Mouse (Mus musculus) frontal cortex, postnatal 25 days (tissue): ENCODE results near the gene Bbs9.

Experiments
- DNase-seq, 2 experiments: peaks; one replicate each; pipeline ENCODE4 v3.0.0; 2022; ENCODE audit warnings: low spot score in 2 of 2

Bbs9 gene

DNA sequence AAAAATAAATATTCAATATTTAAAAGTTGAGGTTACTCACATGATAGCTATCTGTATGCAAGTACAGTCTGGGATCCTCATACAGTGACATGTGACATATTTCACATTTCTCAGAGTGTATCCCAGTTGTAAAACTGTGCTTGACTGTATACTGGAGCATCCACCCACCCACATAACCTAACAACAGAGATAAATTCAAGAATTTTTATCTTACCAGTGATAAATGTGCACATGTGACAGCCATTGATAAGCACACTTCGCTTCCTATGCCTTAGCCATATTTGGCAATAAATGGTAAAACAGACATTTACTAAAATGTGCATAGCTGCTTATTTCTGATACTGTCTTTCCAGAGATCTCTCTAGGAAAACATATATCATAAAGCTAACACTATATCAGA, 330.5 kb downstream of the Bbs9 start:
- DNase-seq: no peak

DNA sequence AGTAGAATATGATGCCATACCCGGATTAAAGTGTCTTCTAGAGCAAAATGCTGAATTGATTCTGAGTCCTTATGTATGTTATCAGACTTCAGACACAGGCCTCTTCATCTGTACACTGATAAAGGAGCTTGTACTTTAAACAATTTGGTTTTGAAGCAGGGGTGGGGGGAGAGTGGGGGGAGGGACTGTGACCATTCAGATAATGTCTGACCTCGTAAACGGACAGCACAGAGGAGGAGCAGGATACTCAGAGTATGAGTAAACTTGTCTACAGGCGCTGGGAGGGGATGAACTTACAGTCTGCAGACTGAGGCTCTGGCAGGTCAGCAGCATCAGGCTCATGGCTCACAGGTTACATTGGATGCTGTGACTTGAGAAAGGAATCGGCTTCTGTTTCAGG, 331.0 kb downstream of the Bbs9 start:
- DNase-seq: no peak

GRCm38 (mm10) chr9:22807693-22808092, 332.2 kb downstream of the Bbs9 start:
- DNase-seq: no peak

GRCm38 (mm10) chr9:22809621-22810126, 334.2 kb downstream of the Bbs9 start:
- no peak for DNase-seq

GRCm38 (mm10) chr9:22810454-22810853, 334.9 kb downstream of the Bbs9 start:
- no peak for DNase-seq

DNA sequence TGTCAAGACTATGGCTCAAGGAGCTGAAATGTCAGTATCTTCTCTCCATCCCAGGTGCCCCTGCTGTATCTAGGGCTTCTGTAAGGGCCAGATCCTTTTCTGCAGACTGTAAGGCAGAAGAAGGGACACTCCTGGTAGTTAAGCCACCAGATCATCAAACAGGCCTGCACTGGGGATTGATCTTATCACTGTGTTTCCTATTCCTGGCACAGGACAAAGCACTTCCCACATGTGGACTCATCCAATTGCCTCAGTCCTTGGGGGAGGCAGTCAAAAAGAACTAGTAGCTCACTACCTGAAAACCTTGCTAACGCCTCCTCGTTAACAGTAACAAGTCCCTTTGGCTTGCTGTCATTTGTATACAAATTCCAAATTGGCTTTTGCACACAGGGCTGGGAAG, 336.4 kb downstream of the Bbs9 start:
- DNase-seq: no peak

- DNase-seq: no peak
These were observed 339.0 kb downstream of the Bbs9 start for GRCm38 (mm10) chr9:22814407-22815092.

- no peak for DNase-seq
These were observed 339.6 kb downstream of the Bbs9 start for GRCm38 (mm10) chr9:22815093-22815458.

DNA sequence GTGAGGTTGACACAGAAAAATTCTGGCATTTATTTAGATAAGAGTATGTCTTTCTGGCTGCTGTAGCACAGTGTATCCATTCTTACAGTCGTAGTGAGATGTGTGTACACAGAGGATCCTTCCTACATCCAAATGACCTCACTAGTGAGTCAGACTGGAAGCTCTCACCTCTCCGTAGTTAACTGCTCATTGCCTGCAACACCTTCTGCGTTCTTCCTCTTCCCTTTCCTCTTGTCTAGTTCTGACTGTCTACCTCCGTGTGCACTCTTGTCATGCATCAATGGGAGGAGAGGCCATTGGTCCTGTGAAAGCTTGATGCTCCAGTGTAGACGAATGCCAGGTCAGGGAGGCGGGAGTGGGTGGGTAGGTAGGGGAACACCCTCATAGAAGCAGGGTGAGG, 344.0 kb downstream of the Bbs9 start:
- DNase-seq: no peak

GRCm38 (mm10) chr9:22820646-22821185, 345.2 kb downstream of the Bbs9 start:
- no peak for DNase-seq

DNA sequence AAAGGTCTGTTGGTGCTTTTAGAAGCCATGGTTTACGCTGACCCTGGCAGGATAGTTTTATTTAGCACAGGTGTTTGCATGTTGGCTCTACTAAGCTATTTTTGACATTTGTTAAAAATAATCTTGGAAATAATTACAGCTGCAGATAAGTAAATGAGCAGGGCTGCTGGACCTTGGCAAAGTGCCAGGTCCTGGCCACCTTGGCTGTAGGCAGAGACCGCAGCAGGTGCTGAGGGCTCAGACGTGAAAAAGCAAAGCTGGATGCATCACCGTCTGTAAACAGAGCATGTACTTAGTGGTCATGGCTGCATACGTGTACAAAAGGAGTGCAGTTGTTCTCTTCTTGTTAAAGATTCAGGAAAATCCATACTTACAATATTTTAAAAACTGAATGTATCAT, 347.3 kb downstream of the Bbs9 start:
- no peak for DNase-seq

DNA sequence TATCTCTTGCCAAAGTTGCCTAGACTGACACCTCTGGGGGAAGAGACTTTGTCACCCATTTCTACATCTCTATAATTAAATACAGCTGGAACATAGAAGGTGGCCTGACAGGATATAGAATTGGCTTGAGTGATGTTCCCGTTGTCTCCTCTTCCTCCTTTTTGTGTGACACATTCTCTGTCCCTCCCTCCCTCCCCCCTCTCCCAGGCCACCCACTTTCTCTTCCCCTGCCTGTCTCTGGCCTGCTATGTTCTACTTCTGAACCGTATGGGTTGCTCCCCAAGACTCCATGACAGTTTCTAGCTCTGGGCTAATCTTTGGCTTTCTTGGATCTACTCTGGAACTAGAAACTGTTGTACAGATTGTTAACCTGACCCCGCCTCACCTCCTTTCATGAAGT, 348.3 kb downstream of the Bbs9 start:
- DNase-seq: no peak

DNA sequence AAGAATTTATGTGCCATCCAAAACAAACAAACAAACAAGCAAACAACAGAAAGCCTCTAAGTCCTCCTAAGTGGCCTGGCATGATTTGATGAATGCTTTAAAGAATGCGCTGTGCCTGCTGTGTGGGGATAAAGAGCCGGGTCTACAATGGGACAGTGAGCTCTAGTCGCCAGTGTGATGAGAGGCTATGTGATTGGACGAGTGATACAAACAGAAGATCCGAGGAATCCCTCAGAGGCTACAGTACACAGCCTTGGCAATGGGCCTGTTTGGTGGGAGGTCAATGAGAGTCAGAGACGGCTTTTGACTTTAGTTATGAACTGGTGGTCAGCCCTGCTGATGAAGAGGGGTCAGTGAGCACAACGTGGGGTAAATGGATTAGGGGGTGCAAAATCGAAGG, 349.4 kb downstream of the Bbs9 start:
- DNase-seq: no peak

GRCm38 (mm10) chr9:22826571-22826990, 351.1 kb downstream of the Bbs9 start:
- no peak for DNase-seq

DNA sequence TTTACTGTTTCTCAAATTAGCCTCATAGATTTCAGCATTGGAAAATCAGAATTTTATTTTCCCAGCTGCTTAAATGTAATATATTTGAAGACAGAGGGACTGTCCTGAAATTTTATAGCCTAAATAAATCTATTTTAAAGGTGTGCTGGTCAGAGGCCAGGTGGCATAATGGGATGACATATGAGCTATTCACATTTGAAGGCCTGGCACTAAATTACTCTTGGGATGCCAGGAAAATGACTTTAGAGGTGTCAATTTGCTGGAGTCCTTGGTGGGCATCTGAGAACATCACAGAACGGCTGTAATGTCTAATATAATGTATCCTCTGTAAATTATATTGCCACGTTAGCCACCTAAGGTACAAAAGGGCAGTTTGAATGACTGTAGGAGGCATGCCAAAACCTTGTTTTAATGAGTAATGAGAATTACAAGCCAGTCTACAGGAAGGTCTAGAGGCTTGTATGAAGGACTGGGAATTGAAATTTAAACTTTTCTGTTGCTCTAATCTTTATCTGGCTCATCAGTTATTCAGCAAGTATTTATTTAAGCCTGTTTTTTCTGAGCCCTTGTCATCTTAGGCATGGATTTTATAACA, 351.8 kb downstream of the Bbs9 start:
- DNase-seq: no peak

DNA sequence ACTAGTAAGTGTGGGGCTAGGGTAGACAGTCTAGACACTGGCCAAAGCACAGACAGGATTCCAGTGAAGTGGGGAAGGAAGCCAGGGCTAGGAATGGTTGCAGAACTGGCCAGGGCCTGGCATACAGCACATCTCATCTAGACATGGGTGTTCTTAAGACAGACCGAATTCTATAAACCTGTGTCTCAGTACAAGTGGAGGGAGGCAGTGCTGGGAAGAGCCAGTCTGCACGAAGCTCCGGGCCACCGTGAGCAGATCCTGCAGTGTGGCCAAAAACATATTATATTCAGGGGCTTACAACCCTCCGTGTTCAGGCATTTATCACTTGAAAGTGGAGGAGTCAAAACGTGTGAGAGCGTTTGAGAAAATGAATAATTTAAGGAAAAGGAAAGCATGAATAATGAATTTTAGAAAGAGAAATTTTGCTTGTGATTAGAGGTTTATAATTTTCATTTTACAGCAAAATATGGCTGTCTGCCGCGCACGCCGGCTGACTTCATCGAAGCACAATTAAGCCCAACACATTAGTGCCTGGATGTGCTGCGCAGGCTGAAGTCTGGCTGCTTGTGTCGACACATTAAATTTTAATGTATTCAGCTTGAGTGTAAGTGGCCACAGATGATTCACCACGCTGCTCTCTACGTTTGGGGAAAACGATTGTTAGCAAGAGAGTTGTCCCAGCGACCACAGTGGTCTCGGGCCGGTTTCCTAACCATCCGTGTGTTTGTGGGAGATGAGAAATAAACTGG, 353.9 kb downstream of the Bbs9 start:
- DNase-seq: no peak

GRCm38 (mm10) chr9:22834994-22835512, 359.5 kb downstream of the Bbs9 start:
- no peak for DNase-seq

DNA sequence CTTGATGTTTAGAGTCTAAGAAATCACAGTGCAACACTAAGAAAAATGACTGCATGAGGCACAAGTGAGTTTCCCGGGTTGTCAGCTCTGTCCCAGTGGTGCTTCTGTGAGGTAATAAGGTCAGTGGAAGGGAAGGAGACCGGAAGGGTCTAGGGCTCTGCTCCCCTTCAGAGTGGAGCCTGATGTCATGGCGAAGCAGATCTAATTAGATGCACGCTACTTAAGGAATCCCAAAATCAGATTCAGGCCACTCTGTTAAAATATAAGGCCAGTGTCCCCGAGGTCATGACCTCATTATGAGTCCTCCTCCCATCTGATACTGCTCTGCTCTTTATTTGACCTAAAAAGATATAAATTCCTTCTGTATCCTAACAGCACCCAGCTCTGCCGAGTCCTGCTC, 361.5 kb downstream of the Bbs9 start:
- no peak for DNase-seq

DNA sequence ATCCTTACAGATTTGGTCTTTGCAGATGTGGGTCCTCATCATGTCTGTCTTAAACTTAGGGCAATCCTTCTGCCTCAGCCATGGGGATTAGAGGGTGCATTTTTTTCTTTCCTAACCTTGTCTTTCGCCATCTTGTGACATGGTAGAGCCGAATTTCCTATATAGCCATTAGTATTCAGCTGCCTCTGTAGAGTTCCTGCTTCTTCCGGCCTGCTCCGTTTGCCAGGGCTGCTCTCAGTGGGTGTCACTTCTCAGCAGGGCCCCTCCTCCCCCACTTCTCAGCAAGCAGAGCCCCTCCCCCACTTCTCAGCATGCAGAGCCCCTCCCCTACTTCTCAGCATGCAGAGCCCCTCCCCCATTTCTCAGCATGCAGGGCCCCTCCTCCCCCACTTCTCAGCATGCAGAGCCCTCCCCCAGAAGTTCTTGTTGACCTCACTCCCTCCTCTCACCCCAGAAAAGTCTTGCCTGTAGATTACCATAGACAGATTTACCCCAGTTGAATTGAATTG, 362.2 kb downstream of the Bbs9 start:
- no peak for DNase-seq

DNA sequence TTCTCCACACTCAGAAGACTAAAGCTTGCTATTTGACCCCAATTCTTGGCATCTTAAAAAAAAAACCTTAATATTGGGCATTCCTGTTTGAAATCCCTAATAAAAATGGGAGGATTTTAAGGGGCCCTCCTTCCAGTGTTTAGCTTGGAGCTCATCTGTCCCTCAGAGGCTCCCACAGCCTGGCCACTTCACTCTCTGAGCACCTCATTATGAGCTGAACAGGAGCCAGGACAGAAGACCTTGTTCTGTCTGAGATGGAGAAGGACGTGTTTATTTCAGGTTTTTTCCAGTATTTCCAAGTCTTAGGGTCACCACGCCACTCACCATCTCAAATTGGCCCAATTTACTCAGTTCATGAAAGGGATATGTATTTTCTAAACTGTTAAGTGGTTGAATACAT, 370.5 kb downstream of the Bbs9 start:
- no peak for DNase-seq

DNA sequence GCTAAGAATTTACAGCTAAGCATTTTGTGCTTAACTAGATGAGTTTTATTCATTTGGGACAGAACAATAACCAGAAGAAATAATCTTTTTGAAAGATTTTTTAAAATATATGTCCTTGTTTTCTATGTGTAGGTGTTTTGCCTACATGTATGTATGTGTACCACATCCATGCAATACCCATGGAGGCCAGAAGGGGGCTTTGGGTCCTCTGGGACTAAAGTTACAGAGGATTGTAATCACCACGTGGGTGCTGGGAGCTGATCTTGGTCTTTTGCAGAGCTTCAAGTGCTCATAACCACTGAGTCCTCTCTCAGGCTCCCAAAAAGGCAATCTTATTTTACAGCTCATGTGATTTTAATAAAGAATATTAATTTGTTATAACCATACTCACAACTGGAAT, 371.3 kb downstream of the Bbs9 start:
- DNase-seq: no peak

- no peak for DNase-seq
These were observed 373.3 kb downstream of the Bbs9 start for GRCm38 (mm10) chr9:22848800-22849199.
